Mouse (Mus musculus): ENCODE measurements at regions not wholly inside any gene's neighbourhood (a gene's known extent, or its start where the extent isn't known, plus 50 kb on each side); places are given as distances from the start of the nearest gene placed in this dataset.
"Not testable (repeated sequence)": the region's sequence is repeated elsewhere in the genome, so short reads cannot be mapped to it uniquely, and the experiment has no call there.

DNA sequence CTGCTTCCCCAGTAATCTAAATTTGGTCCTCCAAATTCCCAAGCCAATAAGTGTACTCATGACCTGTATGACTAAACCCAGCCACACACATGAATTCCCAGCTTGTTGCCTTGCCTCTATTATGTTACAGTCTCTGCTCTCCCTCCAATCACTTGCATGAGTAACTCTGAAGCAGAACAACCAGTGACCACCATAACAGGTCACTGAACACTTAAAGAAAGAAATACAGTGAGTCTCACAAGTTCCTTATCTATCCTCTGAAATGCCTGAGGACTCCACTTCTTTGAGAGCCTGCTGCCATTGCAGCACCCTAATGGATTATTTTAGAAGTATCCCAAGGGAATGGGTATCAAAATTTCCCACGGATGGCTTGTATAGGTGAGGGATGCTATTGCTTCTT lies 909.7 kb downstream of the Sorcs3 start:
- no peak for DNase-seq

DNA sequence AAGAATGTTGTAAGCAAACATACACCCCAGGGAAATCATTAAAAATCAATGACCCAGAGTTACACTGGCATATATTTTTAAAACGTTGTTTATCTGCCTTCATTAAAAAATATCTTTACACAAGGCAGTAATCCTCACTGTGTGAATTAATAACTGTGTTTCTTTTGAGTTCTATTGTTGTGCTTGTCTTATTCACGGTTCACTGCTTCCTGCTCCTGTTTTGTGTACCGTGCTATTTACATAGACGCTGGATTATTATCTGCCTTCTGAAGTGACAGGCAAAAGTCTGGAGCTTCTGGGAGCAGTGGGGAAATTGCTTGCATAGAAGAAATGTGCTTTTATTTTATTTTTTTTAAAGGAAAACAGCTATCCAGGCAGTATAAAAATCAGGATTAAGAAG lies 925.8 kb downstream of the Sorcs3 start:
- DNase-seq, result no peak

DNA sequence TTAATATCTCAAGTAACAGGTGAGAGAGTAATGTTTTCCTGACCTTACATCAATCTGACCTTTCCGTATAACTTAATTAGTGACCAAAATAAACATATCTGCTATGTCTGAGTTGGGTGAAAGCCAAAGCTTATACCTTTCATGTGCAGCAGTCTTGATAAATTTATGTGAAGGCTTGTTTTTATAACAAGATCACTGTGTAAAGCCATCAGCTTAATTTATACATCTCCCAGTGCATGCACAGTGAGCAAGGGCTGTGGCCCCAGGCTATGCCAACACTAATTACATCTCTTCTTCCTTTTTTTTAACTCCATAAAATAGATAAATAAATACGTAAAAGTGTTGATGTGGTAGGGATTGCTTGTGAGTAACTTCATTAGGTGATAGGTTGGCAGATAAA lies 966.3 kb downstream of the Sorcs3 start:
- no peak for DNase-seq

DNA sequence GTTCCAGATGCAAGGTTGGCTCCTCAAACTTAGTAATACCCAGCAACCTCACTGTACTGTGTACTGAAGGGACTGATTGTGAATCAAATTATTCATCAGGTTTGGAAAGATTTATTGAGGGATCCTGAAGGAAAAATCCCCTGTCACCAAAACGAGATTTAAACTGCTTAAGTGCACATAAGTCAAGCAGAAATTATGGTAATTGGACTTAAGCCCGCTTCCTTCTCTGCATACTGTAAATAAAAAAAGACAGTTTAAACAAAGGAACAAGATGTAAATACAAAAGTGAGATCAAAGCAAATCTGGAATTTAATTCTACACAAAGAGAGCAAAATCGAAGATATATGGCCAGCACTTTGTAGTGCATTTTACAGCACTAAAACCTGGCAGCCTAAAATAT lies 1002.1 kb downstream of the Sorcs3 start:
- DNase-seq, result peak; percentile 18

DNA sequence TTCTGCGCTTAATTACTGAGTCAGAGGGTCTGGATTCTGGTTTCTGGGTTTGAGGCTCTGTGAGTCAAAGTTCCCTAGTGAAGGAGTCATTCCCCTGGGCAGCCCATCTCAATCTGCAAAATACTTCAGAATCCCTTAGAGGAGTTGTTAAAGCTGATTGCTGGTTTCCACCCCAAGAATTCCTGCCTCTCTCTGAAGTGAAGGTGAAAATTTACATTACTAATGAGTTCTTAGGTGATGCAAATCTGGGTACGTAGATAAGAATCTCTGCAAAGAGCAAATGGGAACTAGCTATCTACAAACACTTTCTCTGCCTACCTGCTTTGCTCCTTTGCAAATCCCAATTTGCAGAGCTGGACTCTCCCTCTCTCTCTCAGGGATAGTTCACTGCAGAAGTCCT lies 1036.8 kb downstream of the Sorcs3 start:
- DNase-seq, result no peak

DNA sequence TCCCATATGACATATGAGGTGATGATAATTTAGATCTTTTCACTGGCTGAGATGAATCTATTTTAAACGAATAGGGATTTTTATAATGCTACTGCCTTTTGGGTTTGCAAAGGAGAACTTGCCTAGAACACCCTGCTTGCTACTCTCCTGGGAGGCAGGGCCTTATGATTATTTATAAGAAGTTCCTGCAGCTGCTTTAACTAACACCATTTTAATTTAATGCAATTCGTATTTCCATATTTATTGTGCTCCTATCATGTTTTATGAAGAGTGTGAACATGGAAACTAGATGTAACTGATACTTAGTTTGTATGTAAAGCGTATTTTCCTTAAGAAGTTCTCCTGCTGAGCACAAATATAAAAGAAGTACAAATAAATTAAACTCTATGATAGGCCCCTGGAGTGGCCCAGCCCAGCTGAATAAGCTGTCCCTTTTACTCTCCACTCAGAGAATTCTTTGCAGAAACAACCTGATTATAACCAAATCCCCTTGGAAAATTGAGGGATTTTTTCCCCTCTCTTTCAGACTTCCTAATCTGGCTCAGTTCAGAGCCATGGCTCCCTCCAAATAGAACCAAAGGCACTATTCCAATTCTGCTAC lies 1039.4 kb downstream of the Sorcs3 start:
- no peak for DNase-seq

DNA sequence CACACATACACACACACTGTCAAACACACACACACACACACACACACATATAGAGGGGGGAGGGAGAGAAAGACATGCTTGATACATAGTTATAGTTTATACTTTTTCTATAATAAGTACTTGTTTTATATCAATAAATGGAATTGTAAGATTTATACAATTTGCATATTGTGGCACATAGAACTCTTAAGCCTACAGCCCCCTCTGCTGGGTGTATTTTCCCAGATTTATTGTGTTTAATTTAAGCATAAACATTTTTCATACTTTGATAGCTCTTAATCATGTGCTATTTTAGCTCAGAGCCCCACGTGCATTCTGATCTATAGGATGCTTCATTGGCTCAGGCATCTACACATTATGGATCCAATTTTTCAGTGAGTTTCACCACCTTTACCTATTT lies 1058.8 kb downstream of the Sorcs3 start:
- DNase-seq, result no peak

DNA sequence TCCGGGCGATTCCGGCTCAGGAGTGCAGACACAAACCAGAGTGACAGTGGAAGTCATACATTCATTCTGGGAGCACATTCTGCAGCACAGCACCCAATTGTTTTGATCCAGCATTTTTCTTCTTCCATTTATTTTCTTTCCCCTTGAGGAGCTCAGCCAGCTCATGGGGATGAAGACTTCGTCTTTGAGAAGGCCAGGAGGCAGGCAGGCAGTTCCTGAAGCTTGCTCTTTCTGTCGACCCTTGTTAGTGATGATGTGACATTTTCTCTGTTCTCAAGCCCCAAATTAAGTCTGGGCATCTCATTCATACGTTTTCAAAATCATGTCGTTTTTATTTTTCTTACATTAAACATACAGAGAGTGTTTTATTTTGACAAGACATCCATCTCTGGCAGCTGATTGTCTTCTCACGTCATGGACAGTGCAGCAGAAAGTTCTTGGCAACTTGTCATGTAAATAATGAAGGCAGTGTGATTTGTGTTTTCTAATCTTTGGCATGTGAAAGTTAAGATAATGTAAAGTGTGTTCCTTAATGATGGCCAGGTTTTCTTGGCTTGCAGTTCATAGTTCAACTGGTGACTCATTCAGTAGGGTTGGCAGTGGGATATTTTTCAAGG lies 1062.1 kb downstream of the Sorcs3 start:
- no peak for DNase-seq

DNA sequence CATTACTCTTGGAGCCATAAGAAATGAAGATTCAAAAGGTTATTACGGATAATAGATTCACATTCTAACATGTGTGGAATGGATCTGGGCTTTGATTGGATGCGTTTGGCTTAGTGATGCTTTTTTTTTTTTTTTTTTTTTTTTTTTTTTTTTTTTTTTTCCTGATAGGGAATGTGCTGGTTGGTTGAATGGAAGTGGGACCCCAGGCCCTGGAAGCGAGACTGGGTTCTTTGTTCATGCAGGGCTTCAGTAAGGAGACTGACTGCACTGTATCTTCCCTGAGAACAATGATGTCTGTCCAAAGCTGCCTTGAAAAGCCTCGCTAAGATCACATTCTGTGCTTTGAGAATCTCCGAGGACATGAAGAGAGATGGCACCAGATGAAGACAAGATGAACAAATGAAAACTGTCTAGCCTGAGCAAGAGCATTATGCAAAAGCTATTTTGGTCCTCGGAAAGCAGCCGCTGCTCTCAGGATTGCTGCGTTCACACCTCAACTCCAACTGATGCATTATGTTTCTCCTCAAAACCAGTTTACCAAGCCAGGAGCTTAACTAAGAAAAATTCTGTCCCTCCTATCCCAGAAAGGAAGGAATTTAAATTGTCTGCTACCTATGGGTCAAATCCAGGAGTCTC lies 1076.9 kb downstream of the Sorcs3 start:
- no peak for DNase-seq

DNA sequence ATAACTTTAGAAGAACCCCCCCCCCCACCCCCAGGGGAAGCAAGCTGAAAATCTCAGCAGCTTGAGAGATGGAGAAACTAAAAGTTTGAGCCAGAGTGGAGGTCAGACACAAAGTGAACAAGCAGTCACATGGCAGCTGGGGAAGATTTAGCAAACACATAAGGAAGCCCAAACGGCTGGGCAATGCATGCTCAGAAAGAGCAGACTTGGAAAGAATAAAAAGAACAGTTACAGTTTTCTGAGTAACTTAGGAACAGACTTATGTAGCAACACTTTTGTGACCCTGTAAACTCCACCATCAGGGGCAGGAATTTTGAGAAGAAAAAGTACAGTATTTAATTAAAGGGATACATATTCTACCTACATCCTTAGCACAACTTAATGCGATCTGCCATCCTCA lies 1089.2 kb downstream of the Sorcs3 start:
- DNase-seq, result no peak

DNA sequence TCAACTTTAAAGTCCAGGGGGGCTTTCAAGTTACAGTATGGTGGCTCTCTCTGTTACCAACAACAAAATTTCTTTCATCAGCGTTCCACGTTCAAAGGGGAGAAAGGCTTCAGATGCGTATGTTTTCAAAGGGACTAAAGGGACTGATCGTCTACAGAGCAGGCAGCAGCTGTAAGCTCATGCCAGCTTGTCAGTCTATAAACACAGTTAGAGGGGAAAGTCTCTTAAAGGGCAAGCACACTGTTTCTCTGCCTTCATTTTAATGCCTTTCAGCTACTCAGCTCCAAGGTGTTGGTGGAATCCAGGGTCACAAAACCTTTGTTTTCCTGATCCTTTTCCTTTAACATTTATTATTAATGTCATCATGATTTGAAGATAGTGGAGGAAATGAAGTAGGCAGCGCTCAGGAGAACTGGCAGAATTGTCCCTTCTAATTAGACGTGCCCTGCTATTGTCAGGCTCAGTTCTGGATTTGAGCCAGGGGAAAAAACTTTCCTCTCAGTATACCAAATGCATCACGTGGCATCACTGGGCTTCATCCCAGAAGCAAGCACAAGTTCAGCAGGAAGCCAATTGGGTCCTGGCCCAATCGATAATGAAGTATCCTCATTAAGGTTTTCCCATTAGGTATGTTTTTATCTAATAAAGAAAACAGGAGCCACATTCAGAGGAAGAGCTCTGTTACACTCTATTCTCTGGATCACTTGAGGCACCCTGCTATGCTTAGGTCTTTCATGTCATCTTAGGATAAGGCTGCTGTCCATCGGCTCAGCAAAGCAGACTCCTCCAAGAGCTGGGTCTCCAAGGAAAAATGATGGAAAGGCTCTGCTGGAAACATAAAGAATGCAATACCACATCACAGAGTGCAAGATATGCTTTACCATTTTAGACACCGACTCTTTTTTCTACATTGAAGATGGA lies 1093.8 kb downstream of the Sorcs3 start:
- DNase-seq, result no peak

DNA sequence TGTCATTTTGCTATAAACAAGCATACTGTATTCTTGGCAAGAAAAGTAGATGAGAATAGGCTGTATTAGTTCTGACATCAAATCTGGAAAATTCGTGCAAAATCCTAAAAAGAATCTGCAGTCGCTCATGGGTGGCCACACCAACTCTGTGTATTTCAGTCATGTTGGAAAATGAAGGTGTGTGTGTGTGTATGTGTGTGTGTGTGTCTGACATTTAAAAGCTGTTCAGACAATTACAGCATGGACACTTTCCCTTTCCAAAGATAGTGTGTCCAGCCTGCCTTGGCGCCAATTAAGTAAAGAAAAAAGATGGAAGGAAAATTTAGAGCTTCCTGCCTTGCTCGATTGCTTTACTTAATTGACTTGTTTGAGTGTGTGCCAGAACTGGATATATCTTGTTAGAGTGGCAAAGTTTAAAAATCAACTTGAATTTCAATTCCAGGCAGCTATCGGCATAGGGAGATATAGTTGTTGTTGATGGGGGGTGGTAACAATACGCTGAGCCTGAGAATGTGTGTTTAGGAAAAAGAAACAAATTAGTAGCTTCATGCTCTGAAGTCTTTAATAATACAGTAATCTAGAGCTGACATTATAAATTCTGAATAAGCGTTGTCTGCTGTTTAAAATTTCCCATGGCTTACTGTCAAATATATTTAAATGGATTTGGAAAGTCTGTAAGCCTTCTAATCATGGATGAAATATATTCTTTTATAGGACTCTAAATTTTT lies 1095.7 kb downstream of the Sorcs3 start:
- DNase-seq, result no peak

DNA sequence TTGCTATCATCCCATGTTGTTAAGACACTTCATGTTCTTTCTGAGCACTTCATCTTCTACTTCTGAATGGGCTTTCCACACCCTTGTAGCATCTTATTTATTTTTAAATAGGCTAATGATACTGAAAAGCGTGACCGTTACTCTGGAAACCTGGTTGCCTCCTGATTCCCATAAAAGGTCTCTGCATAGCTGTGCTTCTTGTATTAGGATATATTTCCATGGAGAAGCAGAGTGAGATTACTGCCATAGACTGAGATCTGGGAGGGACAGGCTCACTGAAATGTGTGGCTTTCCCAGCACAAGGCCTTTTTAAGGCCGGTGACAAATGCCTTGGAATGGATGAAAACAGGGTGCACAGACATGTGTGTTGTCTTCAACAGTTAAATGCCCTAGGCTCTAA lies 1100.0 kb downstream of the Sorcs3 start:
- no peak for DNase-seq

DNA sequence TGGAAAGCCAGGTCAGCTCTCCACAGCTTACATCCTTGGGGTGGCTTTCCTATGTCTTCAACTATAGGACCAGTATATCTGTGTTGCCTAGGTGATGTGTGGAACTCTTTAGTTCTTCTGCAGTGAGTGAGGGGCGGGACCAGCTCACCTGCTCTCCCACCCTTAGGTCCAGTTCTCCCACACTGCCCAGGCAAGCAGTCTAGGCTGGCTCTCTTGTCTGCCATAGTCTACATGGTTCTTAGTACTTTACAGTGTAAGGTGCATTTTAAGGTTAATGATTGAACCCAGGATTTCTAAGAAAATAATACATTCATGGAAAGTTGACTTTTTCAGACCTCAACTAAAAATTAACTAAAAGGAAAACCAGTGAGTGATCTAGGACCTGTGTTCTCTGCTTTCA lies 1108.4 kb downstream of the Sorcs3 start:
- no peak for DNase-seq

DNA sequence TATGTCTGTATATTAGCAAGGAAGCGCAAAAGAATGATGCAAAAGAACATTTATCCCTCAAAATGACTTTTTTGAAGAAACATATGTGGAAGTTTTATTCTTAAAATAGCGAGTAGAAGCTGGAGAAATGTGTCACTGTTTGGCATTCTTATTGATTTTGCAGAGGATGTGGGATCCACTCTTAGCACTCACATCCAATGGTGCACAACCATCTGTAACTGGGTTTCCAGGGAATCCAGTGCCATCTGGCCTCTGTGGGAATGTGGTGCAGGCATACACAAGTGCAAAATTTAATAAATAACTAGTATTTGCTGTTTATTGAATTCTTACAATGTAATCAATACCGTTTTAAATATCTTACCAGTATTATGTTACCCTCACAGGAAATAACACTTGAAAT lies 1153.8 kb downstream of the Sorcs3 start:
- DNase-seq, result no peak

DNA sequence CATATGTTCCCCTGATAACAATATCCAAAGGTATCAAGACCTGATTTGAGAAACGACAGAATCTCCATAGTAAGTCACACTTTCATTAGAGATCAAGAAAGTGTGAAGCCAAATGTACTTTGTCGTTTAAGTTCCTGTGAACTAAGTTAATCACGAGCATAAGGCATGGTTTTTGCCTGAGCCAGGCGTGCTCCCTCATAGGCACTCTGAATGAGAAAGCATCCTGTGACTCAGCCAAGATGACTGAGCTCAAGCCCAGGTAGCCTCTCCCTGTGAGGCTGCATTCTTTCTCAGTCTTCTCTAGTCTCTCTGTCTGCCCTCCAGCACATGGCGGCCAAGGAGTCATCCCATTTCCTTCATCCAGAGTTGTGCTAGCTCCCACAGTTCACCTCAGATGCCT lies 1154.9 kb downstream of the Sorcs3 start:
- DNase-seq, result no peak

DNA sequence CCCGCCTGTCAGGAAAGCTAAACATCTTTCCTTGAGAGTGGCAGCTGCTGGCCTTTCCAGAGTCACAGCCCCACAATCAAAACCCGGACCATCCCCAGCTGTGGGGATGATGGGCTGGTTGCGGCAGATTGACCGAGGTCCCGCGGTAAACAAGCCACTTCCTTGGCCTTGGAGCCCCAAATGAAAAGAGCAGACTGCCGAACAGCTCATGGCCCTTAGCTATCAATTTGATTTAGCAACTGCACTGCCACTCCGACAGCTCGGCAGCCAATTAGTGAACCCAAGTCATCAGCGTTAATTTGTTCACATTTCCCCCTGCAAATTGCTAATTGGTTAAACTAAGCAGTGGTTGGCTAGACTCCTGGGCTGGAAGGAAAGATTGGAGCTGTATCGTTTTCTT lies 1155.3 kb downstream of the Sorcs3 start:
- DNase-seq, result not testable (repeated sequence)

DNA sequence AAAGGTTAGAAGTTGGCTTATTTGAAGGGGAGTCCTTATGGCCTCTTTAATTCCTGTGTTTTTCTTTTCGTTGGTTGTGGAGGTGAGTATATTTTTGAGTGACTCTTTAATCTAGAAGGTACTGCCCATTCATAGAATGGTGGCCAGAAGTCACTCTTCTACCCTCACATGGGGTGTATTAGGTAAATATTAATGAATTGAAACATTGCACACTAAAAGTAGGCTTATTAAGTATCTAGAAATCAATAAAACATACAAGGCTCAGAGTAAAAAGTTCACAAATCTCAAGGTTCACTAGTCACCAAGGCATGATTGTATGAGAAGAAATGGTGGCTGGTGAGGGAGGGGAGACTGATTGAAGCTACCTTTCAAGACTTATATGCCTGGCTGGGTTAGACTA lies 1167.1 kb downstream of the Sorcs3 start:
- DNase-seq, result no peak

DNA sequence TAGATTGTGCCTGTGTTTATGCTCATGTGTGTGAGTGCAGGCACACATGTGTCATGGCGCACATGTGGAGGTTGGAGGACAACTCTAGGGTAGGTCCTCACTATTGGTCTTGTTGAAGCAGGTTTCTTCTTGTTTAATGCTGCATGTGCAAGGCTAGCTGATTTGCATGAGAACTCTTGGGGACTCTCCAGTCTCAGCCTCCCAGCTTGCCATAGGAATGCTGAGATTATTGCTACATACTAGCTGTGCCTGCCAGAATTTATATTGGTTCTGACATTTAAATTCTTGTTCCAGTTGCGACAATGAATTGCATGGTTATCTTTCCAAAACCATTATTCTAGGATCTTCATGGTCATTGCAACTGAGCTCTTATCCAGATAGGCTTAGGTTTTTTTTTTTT lies 1168.5 kb downstream of the Sorcs3 start:
- DNase-seq, result no peak

DNA sequence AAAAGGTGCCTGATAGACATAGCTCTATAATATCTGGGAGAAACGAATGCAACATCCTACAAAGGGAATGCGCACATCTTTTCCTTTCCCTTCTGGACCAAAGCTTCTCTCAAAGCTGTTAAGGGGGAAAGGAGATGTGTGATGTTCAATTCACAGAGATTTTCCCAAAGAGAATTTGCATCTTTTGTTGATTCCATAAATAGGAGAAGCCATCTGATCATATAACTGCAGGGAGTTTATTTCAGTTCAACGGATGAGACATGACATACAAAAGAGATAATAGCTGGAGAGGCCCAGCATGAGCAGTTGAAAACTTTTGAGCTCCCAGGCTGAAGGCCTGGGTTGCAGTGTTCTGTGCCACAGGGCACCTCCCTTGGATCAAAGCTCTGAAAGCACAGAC lies 1169.1 kb downstream of the Sorcs3 start:
- no peak for DNase-seq

DNA sequence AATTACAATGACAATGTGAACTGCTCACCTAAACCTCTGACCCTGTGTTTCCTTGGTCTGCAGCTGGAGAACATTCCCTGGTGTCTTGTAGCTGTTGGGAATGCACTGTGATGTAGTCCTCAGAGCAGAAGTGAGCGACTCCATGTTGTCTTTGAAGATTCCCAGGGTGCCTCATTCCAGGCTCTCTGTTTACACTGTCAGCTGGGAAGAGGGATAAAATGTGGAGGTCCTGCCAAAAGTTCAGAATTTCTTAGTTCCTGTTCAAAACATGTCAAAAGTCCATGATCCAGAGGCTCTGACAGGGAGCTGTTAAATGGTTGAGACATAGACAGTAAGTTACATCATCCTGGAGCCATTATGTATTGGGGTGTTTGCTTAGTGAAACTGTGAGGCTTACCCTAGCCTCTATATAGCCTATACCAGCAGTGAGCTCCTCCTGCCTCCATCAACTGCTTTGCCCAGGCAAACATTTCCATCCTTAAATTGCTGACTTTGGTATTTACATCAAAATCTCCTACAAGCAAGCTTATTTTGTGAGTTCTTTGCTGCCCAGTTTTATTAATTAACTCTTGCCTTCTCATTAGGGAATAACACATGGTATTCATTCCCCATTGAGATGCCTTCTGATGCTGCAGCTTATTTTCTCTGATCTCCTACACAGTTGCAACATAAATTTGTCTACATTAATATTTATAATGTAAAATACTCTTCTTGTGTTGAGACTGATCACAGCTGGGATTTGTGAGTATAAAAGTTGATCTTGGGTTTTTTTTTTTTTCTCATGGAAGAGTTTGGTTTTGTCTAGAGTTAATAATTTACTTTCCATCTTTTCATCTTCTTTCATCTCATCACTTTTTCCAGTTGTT lies 1170.2 kb downstream of the Sorcs3 start:
- DNase-seq, result no peak

DNA sequence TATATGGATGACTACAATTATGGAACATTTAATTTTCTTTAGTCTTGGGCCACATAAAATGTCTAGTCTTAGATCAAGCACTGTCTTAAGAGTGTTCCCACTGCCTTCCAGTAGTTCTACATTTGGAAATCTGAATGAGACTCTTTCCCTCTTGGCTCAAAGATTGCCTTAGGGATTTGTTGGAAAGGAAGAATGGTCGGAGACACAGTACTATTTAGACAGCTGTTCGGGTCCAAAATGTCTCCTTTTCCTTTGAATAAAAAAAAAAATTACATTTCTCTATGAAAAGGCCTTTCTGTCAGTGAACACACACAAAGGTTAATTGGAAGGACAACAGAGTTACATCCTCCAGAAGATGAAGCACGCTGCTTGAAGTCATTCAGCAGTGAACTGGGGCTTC lies 1173.8 kb downstream of the Sorcs3 start:
- no peak for DNase-seq

Data from heart, adult 11 months (tissue).